Mouse (Mus musculus) retina, postnatal 1 day (tissue): ENCODE measurements around the gene Creb5.
"Not testable (repeated sequence)": the region's sequence is repeated elsewhere in the genome, so short reads cannot be mapped to it uniquely, and the experiment has no call there.

Experiments
- DNase-seq: peaks from one replicate; pipeline ENCODE4 v3.0.0-alpha.2; 2012

Gene Creb5

DNA sequence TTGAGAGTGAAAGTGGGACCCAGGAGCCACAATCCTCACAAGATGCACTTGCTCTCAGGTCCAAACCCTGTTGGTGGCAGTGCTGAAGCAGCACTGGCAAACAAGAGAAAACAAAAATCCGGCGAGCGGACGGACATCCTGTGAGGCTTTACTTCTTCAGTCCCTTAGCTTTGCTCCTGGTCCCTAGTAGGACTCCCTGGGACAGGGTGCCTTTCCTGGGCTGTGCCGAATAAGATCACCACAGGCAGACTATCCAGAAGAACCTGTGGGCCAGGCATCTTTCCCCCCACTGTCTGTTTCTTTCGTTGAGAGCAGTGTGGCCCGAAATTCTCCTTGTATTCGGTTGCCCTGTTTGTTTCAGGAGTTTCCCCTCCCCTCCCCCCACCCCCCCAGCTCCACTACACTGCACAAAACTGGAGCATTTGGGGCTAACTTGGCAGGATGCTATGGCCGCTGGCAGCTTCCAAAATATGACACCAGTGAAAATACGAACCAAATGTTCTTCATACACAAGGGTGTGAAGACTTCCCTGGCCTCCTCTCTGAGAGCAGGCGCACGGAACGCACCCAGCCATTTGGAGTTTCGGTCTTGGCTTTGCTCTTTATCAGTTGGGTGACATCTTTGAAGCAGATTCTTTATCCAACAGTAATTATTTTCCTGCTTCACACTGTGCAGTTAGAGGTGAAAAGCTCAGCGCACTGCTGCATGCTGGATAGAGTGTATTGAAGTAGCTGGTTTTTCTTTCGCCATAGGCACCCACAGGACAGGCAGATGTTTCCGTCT, 32.7 kb downstream of the Creb5 start:
- no peak for DNase-seq

DNA sequence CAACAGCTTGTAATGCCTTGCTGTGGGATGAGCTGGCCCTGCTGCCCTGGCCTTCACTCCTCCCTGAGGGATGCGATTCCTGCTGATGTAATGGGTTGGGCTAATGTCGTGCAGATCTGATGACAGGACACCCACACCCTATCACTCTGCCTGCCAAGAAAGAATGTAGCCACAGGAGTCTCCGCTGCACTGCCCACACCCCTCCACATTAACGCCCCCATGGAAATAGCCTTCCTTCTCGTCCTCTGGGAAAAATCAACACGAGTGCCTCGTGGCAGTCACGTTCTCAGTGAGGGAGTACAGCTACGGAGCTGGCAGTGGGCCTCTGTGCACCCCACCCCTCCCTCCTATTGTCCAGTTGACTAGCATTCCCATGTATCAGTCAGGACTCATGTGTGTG, 50.3 kb downstream of the Creb5 start:
- peak; percentile 4 for DNase-seq

GRCm38 (mm10) chr6:53352311-53352960, 65.4 kb downstream of the Creb5 start:
- DNase-seq = no peak

DNA sequence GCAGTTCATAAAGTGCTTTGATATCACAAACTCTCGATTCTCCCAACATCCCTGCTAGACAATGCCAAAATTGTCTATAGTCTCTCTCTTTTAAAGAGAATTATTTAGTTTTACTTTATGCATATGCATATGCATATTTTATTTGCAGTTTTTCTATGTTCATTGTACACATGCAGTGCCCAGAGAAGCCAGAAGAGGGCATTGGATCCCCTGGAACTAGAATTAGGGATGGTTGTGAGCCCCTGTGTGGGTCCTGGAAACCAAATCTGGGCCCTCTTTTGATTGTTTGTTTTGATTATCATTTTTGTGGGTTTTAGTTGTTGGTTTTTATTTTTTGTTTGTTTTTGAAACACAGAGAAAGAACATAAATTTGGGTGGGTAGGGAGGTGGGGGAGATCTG, 69.3 kb downstream of the Creb5 start:
- no peak for DNase-seq

- no peak for DNase-seq
Measured at GRCm38 (mm10) chr6:53363535-53363934, 76.5 kb downstream of the Creb5 start.

- no peak for DNase-seq
Measured at GRCm38 (mm10) chr6:53363981-53364391, 76.9 kb downstream of the Creb5 start.

- DNase-seq = no peak
Measured at GRCm38 (mm10) chr6:53369147-53369546, 82.1 kb downstream of the Creb5 start.

DNA sequence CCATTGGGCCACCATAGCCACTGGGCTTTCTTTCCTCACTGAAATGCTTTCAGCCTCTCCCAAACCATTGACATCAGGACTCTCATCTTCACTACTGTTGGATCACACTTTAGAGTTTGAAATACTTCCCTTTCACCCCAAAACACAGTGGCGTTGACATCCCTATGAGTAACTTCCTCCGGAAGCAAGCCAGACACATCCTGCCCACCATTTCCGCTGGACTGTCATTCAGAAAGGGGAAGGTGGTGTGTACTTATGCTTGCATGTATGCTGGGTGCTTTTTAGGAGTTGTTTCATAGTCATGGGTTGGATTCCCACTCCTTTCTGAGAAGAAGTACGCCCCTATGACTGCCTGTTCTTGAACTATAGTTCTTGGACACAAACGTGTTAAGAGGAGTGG, 82.9 kb downstream of the Creb5 start:
- DNase-seq = no peak

DNA sequence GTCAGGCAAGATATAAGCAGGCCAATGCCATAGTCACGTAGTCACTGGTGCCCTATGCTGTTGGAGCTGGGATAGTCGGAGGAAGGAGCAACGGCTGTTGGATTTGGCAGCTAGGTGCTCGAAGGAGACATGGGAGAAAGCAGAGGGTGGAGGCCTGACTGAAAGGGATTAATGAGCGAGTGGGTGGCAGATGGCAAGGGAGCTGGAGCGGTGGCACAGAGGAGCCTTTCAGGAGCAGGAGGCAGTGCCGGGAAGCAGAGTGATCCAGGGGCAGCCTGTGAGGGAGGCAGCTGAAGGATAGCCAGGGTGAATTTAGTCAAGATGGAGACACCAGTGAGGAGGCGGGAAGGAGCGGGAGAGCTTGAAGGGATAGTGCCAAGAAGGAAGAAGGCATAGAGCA, 84.9 kb downstream of the Creb5 start:
- DNase-seq = peak; percentile 27

DNA sequence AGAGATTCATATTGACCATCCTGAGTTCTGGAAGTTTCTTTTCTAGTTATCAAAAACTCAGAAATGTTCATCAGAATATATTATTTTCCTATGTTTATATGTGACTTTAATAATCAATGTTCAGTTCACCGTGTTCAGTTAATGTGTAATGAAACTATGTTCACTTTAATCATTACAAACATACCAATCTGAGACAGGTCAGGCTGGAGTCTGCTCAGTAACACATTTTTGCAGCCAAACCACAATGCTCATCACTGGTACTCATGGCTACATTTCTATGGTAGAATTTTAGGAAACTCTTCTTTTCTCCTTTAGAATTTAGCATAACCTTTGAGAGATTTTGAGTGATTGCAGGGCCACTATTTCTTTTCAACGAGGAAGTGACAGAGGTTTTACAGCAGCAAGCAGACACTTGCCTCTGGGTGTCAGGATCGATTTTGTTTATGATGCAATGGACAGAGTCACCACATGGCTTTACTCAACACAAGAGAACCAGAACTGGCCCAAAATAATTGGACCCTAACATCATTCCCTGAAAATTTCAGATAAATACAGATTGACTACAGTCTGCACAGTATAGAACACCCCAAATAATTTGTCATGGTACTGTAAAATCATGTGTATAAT, 87.4 kb downstream of the Creb5 start:
- DNase-seq = no peak

DNA sequence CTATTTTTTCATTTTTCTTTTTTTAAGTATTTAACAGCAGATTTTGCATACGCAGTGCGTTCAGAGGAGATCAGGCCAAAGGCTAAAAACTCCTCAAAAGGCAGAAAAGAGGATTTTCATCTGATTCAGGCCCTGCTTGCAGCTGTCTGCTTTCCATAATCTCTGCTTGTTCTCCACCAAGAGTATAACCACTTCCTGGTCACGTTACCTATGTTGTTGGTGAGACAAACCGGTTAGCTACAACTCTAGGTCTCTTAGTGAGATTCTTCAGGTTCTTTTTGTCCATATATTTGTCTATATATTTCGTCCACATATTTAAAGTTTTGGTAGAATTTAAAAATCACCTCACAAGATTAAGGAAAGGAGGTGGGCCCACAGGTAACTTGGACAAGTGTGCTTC, 102.2 kb downstream of the Creb5 start:
- no peak for DNase-seq

DNA sequence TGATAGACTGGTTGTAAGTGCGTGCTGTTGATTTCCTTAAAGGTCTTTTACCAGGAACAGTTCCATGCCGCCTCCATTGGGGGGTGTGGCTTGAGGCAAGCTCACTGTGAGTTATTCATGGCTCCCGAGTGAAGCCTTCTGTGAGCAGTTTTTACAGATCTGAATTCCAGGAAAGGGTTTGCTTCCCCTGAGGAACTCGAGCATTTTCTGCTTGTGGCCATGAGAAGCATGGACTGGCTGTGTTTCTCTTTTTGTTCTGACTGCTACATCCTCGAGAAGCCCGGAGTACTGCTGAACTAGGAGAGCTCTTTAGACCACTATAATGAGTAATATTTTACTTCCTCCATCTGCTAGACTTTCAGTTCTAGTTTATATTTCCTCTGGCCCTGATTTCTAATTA, 103.3 kb downstream of the Creb5 start:
- DNase-seq = no peak

GRCm38 (mm10) chr6:53394026-53394425, 107.0 kb downstream of the Creb5 start:
- DNase-seq = no peak

- DNase-seq = no peak
Measured at GRCm38 (mm10) chr6:53395208-53395607, 108.1 kb downstream of the Creb5 start.

DNA sequence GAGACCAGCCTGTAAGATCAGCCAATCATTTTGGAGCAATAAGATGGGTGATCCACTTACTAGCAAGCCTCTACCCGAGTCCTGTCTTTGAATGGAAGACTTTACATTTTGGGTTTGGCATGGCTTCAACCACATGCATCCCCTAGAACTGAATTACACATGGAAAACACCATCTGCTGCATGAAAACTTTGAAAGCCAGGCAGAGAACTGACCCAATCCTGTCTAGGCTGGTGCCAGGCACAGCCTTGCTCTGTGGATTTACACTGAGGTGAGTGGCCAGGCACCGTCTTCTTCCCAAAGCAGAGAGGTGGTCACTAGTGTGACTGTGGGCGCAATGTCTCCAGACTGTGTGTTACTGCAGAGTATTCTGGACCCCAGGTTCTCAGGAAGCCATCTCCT, 109.4 kb downstream of the Creb5 start:
- no peak for DNase-seq

DNA sequence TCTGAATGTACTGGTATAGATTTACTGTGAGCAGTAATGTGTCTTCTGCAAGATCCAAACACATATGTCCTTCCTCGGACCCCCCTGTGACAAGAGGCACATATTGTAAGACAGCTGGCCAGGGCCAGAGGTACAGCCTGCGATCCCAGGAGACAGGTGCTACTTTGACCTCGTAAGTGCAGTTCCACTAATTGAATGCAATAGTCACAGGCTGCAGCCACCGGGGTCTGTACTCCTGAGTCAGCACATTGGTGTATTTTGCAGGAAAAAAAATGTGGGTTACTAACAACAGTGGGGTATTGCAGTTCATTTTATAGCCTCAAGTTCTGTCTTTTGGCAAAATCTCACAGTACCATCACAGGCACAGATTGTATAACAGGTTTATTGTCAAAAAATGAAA, 110.7 kb downstream of the Creb5 start:
- no peak for DNase-seq

GRCm38 (mm10) chr6:53398297-53399140, 111.4 kb downstream of the Creb5 start:
- no peak for DNase-seq

GRCm38 (mm10) chr6:53401364-53401763, 114.3 kb downstream of the Creb5 start:
- no peak for DNase-seq

DNA sequence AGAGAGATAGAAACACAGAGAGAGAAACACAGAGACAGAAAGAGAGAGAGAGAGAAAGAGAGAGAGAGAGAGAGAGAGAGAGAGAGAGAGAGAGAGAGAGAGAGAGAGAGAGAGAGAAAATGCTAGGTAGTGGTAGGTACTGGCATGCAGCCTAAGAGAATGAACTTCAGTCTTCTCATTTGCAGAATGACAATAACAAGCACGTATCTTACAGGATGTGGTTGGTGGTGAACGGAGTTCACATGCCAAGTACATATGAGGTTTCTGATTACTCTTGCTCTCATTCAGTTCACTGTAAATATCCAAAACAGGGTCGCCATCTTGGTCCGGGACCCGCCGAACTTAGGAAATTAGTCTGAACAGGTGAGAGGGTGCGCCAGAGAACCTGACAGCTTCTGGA, 115.5 kb downstream of the Creb5 start:
- not testable (repeated sequence) for DNase-seq

GRCm38 (mm10) chr6:53409183-53409582, 122.1 kb downstream of the Creb5 start:
- DNase-seq = no peak

- DNase-seq = no peak
Measured at GRCm38 (mm10) chr6:53421345-53421744, 134.3 kb downstream of the Creb5 start.

DNA sequence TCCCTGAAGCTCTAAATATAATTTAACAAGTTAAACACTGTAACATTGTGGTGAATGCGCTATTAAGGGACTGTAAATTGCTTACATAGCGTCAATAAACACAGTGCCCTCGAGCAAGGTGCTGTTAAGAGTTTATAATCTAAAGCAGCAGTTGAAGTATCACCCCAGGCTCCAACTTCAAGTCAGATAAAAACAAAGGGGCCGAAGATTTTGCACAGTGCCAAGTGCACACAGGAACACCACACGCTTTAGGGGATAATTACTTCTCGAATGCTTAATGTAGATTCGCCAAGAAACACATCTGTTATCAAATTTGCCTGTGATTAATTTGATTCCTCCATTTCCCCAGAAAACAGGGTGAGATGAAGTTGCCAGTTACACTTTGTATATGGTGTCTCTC, 142.3 kb downstream of the Creb5 start:
- peak; percentile 15 for DNase-seq

DNA sequence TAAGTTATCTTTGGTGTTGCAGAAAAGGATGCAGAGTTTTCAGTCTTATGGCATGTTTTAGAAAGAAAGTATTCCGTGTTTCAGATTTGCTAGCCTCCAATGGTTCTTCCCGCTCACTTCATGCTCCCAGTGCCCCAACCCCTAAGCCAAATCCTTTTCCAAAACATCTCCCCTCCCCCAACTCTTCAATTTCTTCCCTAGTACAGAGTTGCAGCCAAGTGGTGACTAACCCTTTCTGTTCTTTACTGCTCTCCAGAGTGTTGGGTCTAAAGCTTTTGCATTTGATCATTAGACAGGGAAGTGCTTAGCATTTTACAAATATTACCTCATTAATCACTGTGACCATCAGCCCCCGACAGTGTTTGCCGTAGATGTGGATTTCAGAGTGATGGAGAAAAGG, 142.8 kb downstream of the Creb5 start:
- no peak for DNase-seq
